Mouse (Mus musculus): ENCODE data around the gene Gm10134. TPM values are rescaled to one million over a fixed set of nuclear protein-coding genes. Genes with fewer than 3 reads are reported as not detected.
A peak's percentile ranks its signal among the peaks of the same experiment; 100 is the strongest.
"Not testable (repeated sequence)": the region's sequence is repeated elsewhere in the genome, so short reads cannot be mapped to it uniquely, and the experiment has no call there.

The Gm10134 gene
- 1.4 and 2.5 TPM in 2 replicates for polyA plus RNA-seq (2015; fragmentation: Nextera tagmentation; extraction: Ambion mirVana)

- no peaks in the 10 kb centered on the region for H3K27me3 ChIP-seq
- no peak within 1 kb of the TSS for H3K9ac ChIP-seq
- WGBS: 67% methylated on average over 3 of the region's 3 CpGs
- H3K36me3 ChIP-seq: no peaks in the 10 kb centered on the region
- no peaks in the 10 kb centered on the region for H3K9me3 ChIP-seq
- H3K4me2 ChIP-seq (replicated peaks): no peak within 1 kb of the TSS
- H3K4me3 ChIP-seq: no peak within 1 kb of the TSS
- no peaks in the 10 kb centered on the region for H3K4me1 ChIP-seq
- no peak for ATAC-seq (ENCODE audit: low FRiP score, low read depth)
- no peak within 1 kb of the TSS for H3K27ac ChIP-seq
These were observed at the start of gene Gm10134 for GRCm38 (mm10) chr2:28505795-28506194. Gm10134 (plus strand) TSS chr2:28506095.

- Histone ChIP-seq H3K9ac (no peak overlapping the region), H3K4me1 (no peaks in the 10 kb centered on the region), H3K27ac (no peak overlapping the region), H3K27me3 (no peaks in the 10 kb centered on the region), H3K9me3 (no peaks in the 10 kb centered on the region), H3K4me2 (replicated peaks) (no peak overlapping the region), H3K36me3 (peaks cover 29% of the 10 kb centered on the region), H3K4me3 (no peak overlapping the region)
- 82% methylated on average over 1 of the region's 1 CpGs for WGBS
- ATAC-seq (ENCODE audit: low FRiP score, low read depth): no peak
These were observed 49.3 kb upstream of the Gm10134 start for GRCm38 (mm10) chr2:28456616-28457015.

- Histone ChIP-seq H3K4me3 (no peak overlapping the region), H3K4me2 (replicated peaks) (no peak overlapping the region), H3K27ac (no peak overlapping the region), H3K9me3 (no peaks in the 10 kb centered on the region), H3K36me3 (peaks cover 3% of the 10 kb centered on the region), H3K27me3 (peaks cover 10% of the 10 kb centered on the region), H3K4me1 (peaks cover 18% of the 10 kb centered on the region), H3K9ac (no peak overlapping the region)
- ATAC-seq (ENCODE audit: low FRiP score, low read depth): no peak
- WGBS: 40% methylated on average over 3 of the region's 3 CpGs
These were observed 42.0 kb upstream of the Gm10134 start for GRCm38 (mm10) chr2:28463919-28464318.

GRCm38 (mm10) chr2:28464919-28465318, 41.0 kb upstream of the Gm10134 start:
- Histone ChIP-seq H3K9me3 (no peaks in the 10 kb centered on the region), H3K4me3 (no peak overlapping the region), H3K27me3 (peaks cover 10% of the 10 kb centered on the region), H3K27ac (no peak overlapping the region), H3K9ac (no peak overlapping the region), H3K4me1 (peaks cover 20% of the 10 kb centered on the region), H3K36me3 (peaks cover 13% of the 10 kb centered on the region), H3K4me2 (replicated peaks) (no peak overlapping the region)
- 78% methylated on average over 9 of the region's 9 CpGs for WGBS
- no peak for ATAC-seq (ENCODE audit: low FRiP score, low read depth)

- peak; percentile 58; the same call in 1 of the 2 replicates for ATAC-seq (ENCODE audit: low FRiP score, low read depth)
- Histone ChIP-seq H3K9ac (peak within 1 kb of the TSS; percentile 65), H3K27ac (no peak within 1 kb of the TSS), H3K4me3 (peak within 1 kb of the TSS; percentile 37), H3K4me1 (peaks cover 20% of the 10 kb centered on the region), H3K27me3 (peaks cover 10% of the 10 kb centered on the region), H3K36me3 (peaks cover 24% of the 10 kb centered on the region), H3K9me3 (no peaks in the 10 kb centered on the region), H3K4me2 (replicated peaks) (peak within 1 kb of the TSS; percentile 70)
- WGBS: 5% methylated on average over 25 of the region's 25 CpGs
These were observed 39.9 kb upstream of the Gm10134 start, which contains the start of gene 1700007K13Rik for GRCm38 (mm10) chr2:28465836-28466518. 1700007K13Rik (minus strand) TSS chr2:28466332.

- H3K36me3 ChIP-seq: peaks cover 43% of the 10 kb centered on the region
- WGBS: under 1% methylated on average over 52 of the region's 52 CpGs
- peak within 1 kb of the TSS; percentile 48 for H3K27ac ChIP-seq
- peaks cover 20% of the 10 kb centered on the region for H3K4me1 ChIP-seq
- peak within 1 kb of the TSS; percentile 93 for H3K4me3 ChIP-seq
- peak within 1 kb of the TSS; percentile 98 for H3K9ac ChIP-seq
- H3K9me3 ChIP-seq: peaks cover 9% of the 10 kb centered on the region
- peak within 1 kb of the TSS; percentile 87 for H3K4me2 ChIP-seq (replicated peaks)
- peaks cover 10% of the 10 kb centered on the region for H3K27me3 ChIP-seq
- peak; percentile 90 for ATAC-seq (ENCODE audit: low FRiP score, low read depth)
These were observed 37.9 kb upstream of the Gm10134 start, which contains the start of gene Mrps2 for GRCm38 (mm10) chr2:28467860-28468485. Mrps2 (plus strand) TSS chr2:28468066.

- peaks cover 12% of the 10 kb centered on the region for H3K9me3 ChIP-seq
- H3K9ac ChIP-seq: peak overlapping the region; percentile 98
- ATAC-seq (ENCODE audit: low FRiP score, low read depth): no peak
- 55% methylated on average over 18 of the region's 18 CpGs for WGBS
- no peak overlapping the region for H3K27ac ChIP-seq
- H3K36me3 ChIP-seq: peaks cover 45% of the 10 kb centered on the region
- H3K4me3 ChIP-seq: peak overlapping the region; percentile 93
- peaks cover 10% of the 10 kb centered on the region for H3K27me3 ChIP-seq
- H3K4me1 ChIP-seq: peaks cover 20% of the 10 kb centered on the region
- H3K4me2 ChIP-seq (replicated peaks): peak overlapping the region; percentile 87
These were observed 37.2 kb upstream of the Gm10134 start for GRCm38 (mm10) chr2:28468486-28469225.

- H3K27ac ChIP-seq: no peak overlapping the region
- no peak overlapping the region for H3K4me3 ChIP-seq
- H3K4me2 ChIP-seq (replicated peaks): peak overlapping the region; percentile 87; the same call in 1 of the 2 replicates
- H3K4me1 ChIP-seq: peaks cover 20% of the 10 kb centered on the region
- WGBS: 98% methylated on average over 14 of the region's 14 CpGs
- peaks cover 10% of the 10 kb centered on the region for H3K27me3 ChIP-seq
- H3K36me3 ChIP-seq: peaks cover 45% of the 10 kb centered on the region
- peaks cover 12% of the 10 kb centered on the region for H3K9me3 ChIP-seq
- ATAC-seq (ENCODE audit: low FRiP score, low read depth): no peak
- no peak overlapping the region for H3K9ac ChIP-seq
These were observed 36.4 kb upstream of the Gm10134 start for GRCm38 (mm10) chr2:28469461-28469860.

- no peak overlapping the region for H3K27ac ChIP-seq
- H3K9ac ChIP-seq: no peak overlapping the region
- H3K4me3 ChIP-seq: no peak overlapping the region
- peaks cover 18% of the 10 kb centered on the region for H3K4me1 ChIP-seq
- H3K9me3 ChIP-seq: peaks cover 12% of the 10 kb centered on the region
- ATAC-seq (ENCODE audit: low FRiP score, low read depth): no peak
- H3K4me2 ChIP-seq (replicated peaks): no peak overlapping the region
- 88% methylated on average over 2 of the region's 2 CpGs for WGBS
- peaks cover 45% of the 10 kb centered on the region for H3K36me3 ChIP-seq
- peaks cover 3% of the 10 kb centered on the region; the same call in 1 of the 2 replicates for H3K27me3 ChIP-seq
These were observed 35.3 kb upstream of the Gm10134 start for GRCm38 (mm10) chr2:28470591-28470990.

GRCm38 (mm10) chr2:28472011-28472410, 33.9 kb upstream of the Gm10134 start:
- H3K4me3 ChIP-seq; H3K4me2 ChIP-seq (replicated peaks); H3K4me1 ChIP-seq; H3K27me3 ChIP-seq; H3K9ac ChIP-seq; ATAC-seq (ENCODE audit: low FRiP score, low read depth); H3K27ac ChIP-seq: not testable (repeated sequence)
- H3K36me3 ChIP-seq: peaks cover 45% of the 10 kb centered on the region
- WGBS: 92% methylated on average over 8 of the region's 8 CpGs
- H3K9me3 ChIP-seq: peaks cover 12% of the 10 kb centered on the region

- H3K27ac ChIP-seq; H3K4me2 ChIP-seq (replicated peaks); H3K36me3 ChIP-seq; H3K9ac ChIP-seq; H3K27me3 ChIP-seq; H3K9me3 ChIP-seq; H3K4me3 ChIP-seq; ATAC-seq (ENCODE audit: low FRiP score, low read depth); H3K4me1 ChIP-seq: not testable (repeated sequence)
- 89% methylated on average over 5 of the region's 5 CpGs for WGBS
These were observed 27.9 kb upstream of the Gm10134 start for GRCm38 (mm10) chr2:28477993-28478392.
